Mouse (Mus musculus) spleen, adult 2 months (tissue): ENCODE data around the gene Srsf1. TPM values are rescaled to one million over a fixed set of nuclear protein-coding genes. Genes with fewer than 3 reads are reported as not detected.

Experiments
- DNase-seq, 2 experiments: peaks; one replicate each; pipeline versions ENCODE4 v3.0.0 to v3.0.0-alpha.2; 2012 to 2021; ENCODE audit warnings: low spot score in 2 of 2, low read depth in 1 of 2
- H3K27ac ChIP-seq: fragments of 200-500 bp; 2 replicates; pipeline ENCODE4 v1.5.1; 2012; ENCODE audit warnings: low read length, inconsistent platforms; ENCODE audit not compliant: insufficient read depth
- H3K27me3 ChIP-seq: fragments of 200-500 bp; 2 replicates; pipeline ENCODE4 v1.6.1; 2012; ENCODE audit warnings: mild to moderate bottlenecking, moderate library complexity, low read length, inconsistent platforms; ENCODE audit not compliant: control insufficient read depth, insufficient read depth
- H3K36me3 ChIP-seq: fragments of 200-500 bp; 2 replicates; pipeline ENCODE4 v1.6.1; 2012; ENCODE audit warnings: mild to moderate bottlenecking, low read length, inconsistent platforms; ENCODE audit not compliant: control insufficient read depth, insufficient read depth
- H3K4me1 ChIP-seq: fragments of 200-500 bp; 2 replicates; pipeline ENCODE4 v1.6.1; 2011; ENCODE audit warnings: inconsistent platforms; ENCODE audit not compliant: control insufficient read depth, insufficient read depth, insufficient read length
- H3K4me3 ChIP-seq: fragments of 200-500 bp; 2 replicates; pipeline ENCODE4 v1.5.1; 2011; ENCODE audit warnings: mild to moderate bottlenecking, inconsistent platforms; ENCODE audit not compliant: insufficient read depth, insufficient read length; ENCODE audit errors: extremely low read depth
- CTCF ChIP-seq: fragments of 200-500 bp; IDR thresholded peaks from 2 replicates; pipeline ENCODE4 v1.5.1; 2011; ENCODE audit warnings: mild to moderate bottlenecking, inconsistent platforms; ENCODE audit not compliant: insufficient read depth, insufficient read length, insufficient replicate concordance; ENCODE audit errors: extremely low read depth
- POLR2A ChIP-seq: fragments of 200-500 bp; IDR thresholded peaks from 2 replicates; pipeline ENCODE4 v1.6.1; 2011; ENCODE audit warnings: low read depth, low read length, inconsistent platforms
- WGBS: fragments of 180-500 bp; shearing (Covaris S2); methylation state at CpG from one replicate; pipeline ENCODE4 v1.1.7; 2018; 5-methylcytosine and 5-hydroxymethylcytosine counted together
- polyA plus RNA-seq: library from polyadenylated mRNA; depleted of rRNA; stranded (reverse); fragments of >200 nt; gene quantifications from 2 replicates; pipeline ENCODE4 v1.2.3, GENCODE M21; 2012

Gene Srsf1
- polyA plus RNA-seq, 1 experiment, result 106 TPM

- no peak overlapping the region for H3K27ac ChIP-seq
- no peaks in the 10 kb centered on the region for H3K27me3 ChIP-seq
- TF ChIP-seq POLR2A, result no peak
- no peaks in the 10 kb centered on the region for H3K36me3 ChIP-seq
- 33% methylated on average over 5 of the region's 5 CpGs for WGBS
- H3K4me1 ChIP-seq, result peaks cover 13% of the 10 kb centered on the region
- no peak for DNase-seq
- no peak overlapping the region for H3K4me3 ChIP-seq
Observed at GRCm38 (mm10) chr11:88090293-88090692, 43.1 kb downstream of the Srsf1 start.

GRCm38 (mm10) chr11:88091949-88092348 is 44.8 kb downstream of the Srsf1 start:
- Histone ChIP-seq H3K27me3 (no peaks in the 10 kb centered on the region), H3K36me3 (no peaks in the 10 kb centered on the region), H3K4me1 (peaks cover 10% of the 10 kb centered on the region), H3K4me3 (no peak overlapping the region), H3K27ac (no peak overlapping the region)
- WGBS, result 10% methylated on average over 1 of the region's 1 CpGs
- peak in 1 of 2 experiments; percentile 60 for DNase-seq
- no peak for TF ChIP-seq POLR2A
- TF ChIP-seq CTCF, result no peak

- Histone ChIP-seq H3K36me3 (no peaks in the 10 kb centered on the region), H3K4me1 (peaks cover 9% of the 10 kb centered on the region), H3K27ac (no peak overlapping the region), H3K4me3 (no peak overlapping the region), H3K27me3 (peaks cover 8% of the 10 kb centered on the region; the same call in 1 of the 2 replicates)
- no peak for DNase-seq
- TF ChIP-seq POLR2A, result no peak
- TF ChIP-seq CTCF, result no peak
- WGBS, result 26% methylated on average over 4 of the region's 4 CpGs
Observed at GRCm38 (mm10) chr11:88097173-88097572, 50.0 kb downstream of the Srsf1 start.

- H3K4me3 ChIP-seq, result peak within 1 kb of the TSS; percentile 69
- H3K36me3 ChIP-seq, result no peaks in the 10 kb centered on the region
- DNase-seq, result no peak
- H3K4me1 ChIP-seq, result peaks cover 9% of the 10 kb centered on the region
- peak within 1 kb of the TSS; percentile 17; the same call in 1 of the 2 replicates for H3K27ac ChIP-seq
- peaks cover 8% of the 10 kb centered on the region; the same call in 1 of the 2 replicates for H3K27me3 ChIP-seq
- TF ChIP-seq CTCF (no peak), POLR2A (no peak)
- 41% methylated on average over 17 of the region's 17 CpGs for WGBS
Observed at GRCm38 (mm10) chr11:88098021-88098729, 51.0 kb downstream of the Srsf1 start, which contains the start of gene Cuedc1. Gene Cuedc1, plus strand, starts transcription at chr11:88098058.

- peak overlapping the region; percentile 69 for H3K4me3 ChIP-seq
- peaks cover 8% of the 10 kb centered on the region; the same call in 1 of the 2 replicates for H3K27me3 ChIP-seq
- no peaks in the 10 kb centered on the region for H3K36me3 ChIP-seq
- DNase-seq, result peak in 1 of 2 experiments; percentile 76
- H3K4me1 ChIP-seq, result peaks cover 9% of the 10 kb centered on the region
- no peak for TF ChIP-seq POLR2A
- TF ChIP-seq CTCF, result peak; percentile 23; the same call in 1 of the 2 replicates
- peak overlapping the region; percentile 62 for H3K27ac ChIP-seq
- under 1% methylated on average over 85 of the region's 95 CpGs for WGBS
Observed at GRCm38 (mm10) chr11:88098787-88099598, 51.8 kb downstream of the Srsf1 start.

GRCm38 (mm10) chr11:88099599-88100023 is 52.4 kb downstream of the Srsf1 start:
- TF ChIP-seq POLR2A (no peak), CTCF (no peak)
- peak overlapping the region; percentile 69 for H3K4me3 ChIP-seq
- DNase-seq, result peak in 1 of 2 experiments; percentile 14
- peaks cover 9% of the 10 kb centered on the region for H3K4me1 ChIP-seq
- H3K36me3 ChIP-seq, result no peaks in the 10 kb centered on the region
- WGBS, result 2% methylated on average over 37 of the region's 38 CpGs
- peaks cover 8% of the 10 kb centered on the region; the same call in 1 of the 2 replicates for H3K27me3 ChIP-seq
- H3K27ac ChIP-seq, result peak overlapping the region; percentile 62; the same call in 1 of the 2 replicates
